Mouse (Mus musculus) c-Kit-negative CD71-positive TER-119-positive erythroid progenitor cells, embryonic 14.5 days (primary cell): ENCODE results near the gene Atp2a3.

ENCODE experiments used
- DNase-seq: peaks from one replicate; pipeline ENCODE4 v3.0.0-alpha.2; 2013; ENCODE audit warnings: low read depth, low spot score

The Atp2a3 gene

GRCm38 (mm10) chr11:72961072-72961980, at the start of gene Atp2a3:
Atp2a3 (plus strand) TSS chr11:72961169.
- no peak for DNase-seq

GRCm38 (mm10) chr11:72917299-72917996, 43.5 kb upstream of the Atp2a3 start:
- no peak for DNase-seq

GRCm38 (mm10) chr11:72923116-72923515, 37.9 kb upstream of the Atp2a3 start:
- no peak for DNase-seq

- DNase-seq: no peak
Observed at GRCm38 (mm10) chr11:72924458-72924857, 36.5 kb upstream of the Atp2a3 start.

GRCm38 (mm10) chr11:72925067-72925466, 35.9 kb upstream of the Atp2a3 start:
- no peak for DNase-seq

GRCm38 (mm10) chr11:72926226-72926890, 34.6 kb upstream of the Atp2a3 start:
- DNase-seq: no peak

GRCm38 (mm10) chr11:72928516-72928915, 32.5 kb upstream of the Atp2a3 start:
- no peak for DNase-seq

GRCm38 (mm10) chr11:72940208-72941143, 20.5 kb upstream of the Atp2a3 start:
- peak; percentile 15 for DNase-seq

GRCm38 (mm10) chr11:72944996-72945793, 15.8 kb upstream of the Atp2a3 start:
- DNase-seq: no peak

GRCm38 (mm10) chr11:72945875-72946559, 15.0 kb upstream of the Atp2a3 start:
- DNase-seq: no peak

- no peak for DNase-seq
Observed at GRCm38 (mm10) chr11:72946560-72947119, 14.3 kb upstream of the Atp2a3 start.

GRCm38 (mm10) chr11:72947840-72948239, 13.1 kb upstream of the Atp2a3 start:
- no peak for DNase-seq

GRCm38 (mm10) chr11:72948254-72948653, 12.7 kb upstream of the Atp2a3 start:
- no peak for DNase-seq

GRCm38 (mm10) chr11:72951137-72952000, 9.6 kb upstream of the Atp2a3 start:
- DNase-seq: no peak

GRCm38 (mm10) chr11:72952226-72952625, 8.7 kb upstream of the Atp2a3 start:
- DNase-seq: no peak

- DNase-seq: no peak
Observed at GRCm38 (mm10) chr11:72952697-72953096, 8.3 kb upstream of the Atp2a3 start.

- no peak for DNase-seq
Observed at GRCm38 (mm10) chr11:72953116-72953439, 7.9 kb upstream of the Atp2a3 start.

GRCm38 (mm10) chr11:72953440-72954151, 7.4 kb upstream of the Atp2a3 start:
- DNase-seq: no peak
